ENCODE assay signal across 11 mouse cellular contexts in the genomic region with DNA sequence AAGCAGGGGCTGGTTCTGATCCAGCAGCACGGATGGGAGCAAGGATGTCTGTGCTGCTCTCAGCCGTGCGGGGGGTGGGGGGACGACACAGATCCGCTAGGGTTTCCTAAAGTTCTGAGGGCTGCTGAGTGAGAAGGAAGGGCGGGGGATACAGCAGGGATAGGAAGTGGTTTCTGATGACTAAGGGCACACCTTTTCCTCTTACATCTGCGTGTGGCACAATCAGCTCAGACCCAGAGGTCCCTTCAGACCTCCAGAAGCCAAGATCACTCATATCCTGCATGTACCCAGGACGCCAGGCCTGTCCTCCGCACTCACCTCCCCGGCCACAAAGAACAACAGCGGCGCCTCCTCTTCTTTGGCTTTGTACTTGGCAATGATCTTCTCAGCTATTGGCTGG. TPM values are rescaled to one million over a fixed set of nuclear protein-coding genes. Genes with fewer than 3 reads are reported as not detected.
DNase-seq lines count a peak whose midpoint lies in the region; ATAC-seq and TF ChIP-seq lines count a peak whose summit lies in the region.
"Had no signal": no experiment of that assay in that cellular context is flagged by ENCODE, and none has a peak within 500 bp of the region (broad histone marks: within the 10 kb centered on the region; RNA-seq: fewer than 3 reads in every experiment).

No protein-coding gene starts in this region.

- no peak overlapping the region for H3K9ac ChIP-seq in liver, postnatal 0 days (replicated peaks)
- H3K9ac ChIP-seq in midbrain, embryonic 14.5 days (replicated peaks; ENCODE audit: low read length): peak overlapping the region; percentile 30; the same call in 1 of the 2 replicates
- no peak overlapping the region for H3K9ac ChIP-seq in stomach, postnatal 0 days (ENCODE audit: low read length)
- H3K9ac ChIP-seq: limb, embryonic 13.5 days had no signal

- 29% methylated on average over 12 of the region's 12 CpGs for WGBS in liver, postnatal 0 days (ENCODE audit: insufficient replicate concordance)
- 67% methylated on average over 12 of the region's 12 CpGs for WGBS in midbrain, embryonic 14.5 days
- WGBS in stomach, postnatal 0 days: 73% methylated on average over 12 of the region's 12 CpGs

- peak overlapping the region; percentile 67 for H3K27ac ChIP-seq in liver, postnatal 0 days (ENCODE audit: low read depth)
- peak overlapping the region; percentile 62; the same call in 1 of the 2 replicates for H3K27ac ChIP-seq in midbrain, embryonic 14.5 days (replicated peaks; ENCODE audit: low read depth, low read length)
- no peak overlapping the region for H3K27ac ChIP-seq in stomach, postnatal 0 days (replicated peaks)
- H3K27ac ChIP-seq: limb, embryonic 13.5 days had no signal

- peak overlapping the region; percentile 32; the same call in 1 of the 2 replicates for H3K4me2 ChIP-seq in liver, postnatal 0 days (ENCODE audit: low read depth, low read length)
- H3K4me2 ChIP-seq in midbrain, embryonic 14.5 days (ENCODE audit: low read length): no peak overlapping the region
- H3K4me2 ChIP-seq in stomach, postnatal 0 days (replicated peaks; ENCODE audit: low read depth): no peak overlapping the region
- H3K4me2 ChIP-seq: limb, embryonic 13.5 days had no signal

- no peaks in the 10 kb centered on the region for H3K36me3 ChIP-seq in liver, postnatal 0 days (replicated peaks; ENCODE audit: insufficient read depth, low read length)
- H3K36me3 ChIP-seq in midbrain, embryonic 14.5 days (ENCODE audit: control insufficient read depth, insufficient read depth, low read length): no peaks in the 10 kb centered on the region
- peaks cover 10% of the 10 kb centered on the region for H3K36me3 ChIP-seq in stomach, postnatal 0 days (ENCODE audit: control insufficient read depth, insufficient read depth, low read length)

- H3K4me1 ChIP-seq in liver, postnatal 0 days (ENCODE audit: insufficient read depth): no peaks in the 10 kb centered on the region
- peaks cover 35% of the 10 kb centered on the region for H3K4me1 ChIP-seq in midbrain, embryonic 14.5 days (ENCODE audit: control insufficient read depth, insufficient read depth, low read length)
- no peaks in the 10 kb centered on the region for H3K4me1 ChIP-seq in stomach, postnatal 0 days (replicated peaks; ENCODE audit: control insufficient read depth, insufficient read depth)

- DNase-seq in heart, adult 11 months: peak; percentile 93
- DNase-seq in heart, postnatal 25 days (ENCODE audit: low spot score): no peak
- DNase-seq in liver, postnatal 0 days: peak; percentile 29
- no peak for DNase-seq in liver
- peak; percentile 9 for DNase-seq in midbrain, embryonic 14.5 days
- no peak for DNase-seq in testis, postnatal 14 days (ENCODE audit: low spot score)
- DNase-seq in stomach, postnatal 0 days (ENCODE audit: low spot score): no peak
- DNase-seq: cerebellum, adult 9-11 months; thymus, adult 2 months had no signal

- peak; percentile 31; the same call in 1 of the 2 replicates for ATAC-seq in liver, postnatal 0 days
- peak; percentile 79 for ATAC-seq in common myeloid progenitor, adult 5-6 weeks (replicated peaks; ENCODE audit: low read depth, poor library complexity, severe bottlenecking)
- no peak for ATAC-seq in midbrain, embryonic 14.5 days (ENCODE audit: low FRiP score, low TSS enrichment)
- no peak for ATAC-seq in stomach, postnatal 0 days (ENCODE audit: low FRiP score, low TSS enrichment)

- H3K9me3 ChIP-seq in liver, postnatal 0 days (ENCODE audit: low read length): no peaks in the 10 kb centered on the region
- no peaks in the 10 kb centered on the region for H3K9me3 ChIP-seq in midbrain, embryonic 14.5 days (ENCODE audit: control insufficient read depth, low read length)
- no peaks in the 10 kb centered on the region for H3K9me3 ChIP-seq in stomach, postnatal 0 days (ENCODE audit: control insufficient read depth, low read length)
- H3K9me3 ChIP-seq: limb, embryonic 13.5 days had no signal

- TF ChIP-seq CTCF in liver, postnatal 0 days (IDR thresholded peaks at IDR 0.05; ENCODE audit: low read depth): no peak
- no peak for TF ChIP-seq CTCF in stomach, postnatal 0 days (IDR thresholded peaks at IDR 0.05; ENCODE audit: low read depth)

- no peaks in the 10 kb centered on the region for H3K27me3 ChIP-seq in liver, postnatal 0 days (ENCODE audit: insufficient read depth, low read length)
- no peaks in the 10 kb centered on the region for H3K27me3 ChIP-seq in midbrain, embryonic 14.5 days (ENCODE audit: control insufficient read depth, insufficient read depth, low read length)
- H3K27me3 ChIP-seq in stomach, postnatal 0 days (ENCODE audit: control insufficient read depth, insufficient read depth, low read length): no peaks in the 10 kb centered on the region
- H3K27me3 ChIP-seq: limb, embryonic 13.5 days had no signal

- TF ChIP-seq EP300 in liver, postnatal 0 days (IDR thresholded peaks at IDR 0.05; ENCODE audit: low read depth): no peak
- no peak for TF ChIP-seq EP300 in stomach, postnatal 0 days (optimal IDR thresholded peaks at IDR 0.05)

- no peak overlapping the region for H3K4me3 ChIP-seq in liver, postnatal 0 days (ENCODE audit: low read depth, low read length)
- H3K4me3 ChIP-seq in midbrain, embryonic 14.5 days (replicated peaks; ENCODE audit: low read depth, low read length): no peak overlapping the region
- H3K4me3 ChIP-seq in stomach, postnatal 0 days (ENCODE audit: low read depth, low read length): no peak overlapping the region
- H3K4me3 ChIP-seq: limb, embryonic 13.5 days had no signal

- intact Hi-C loops in heart, postnatal 25 days (cut with DNase I): loop anchor here (5.0 kb wide), 1 partner anchor 61 kb away; no protein-coding TSS in a partner anchor

RNA-seq across cellular contexts. Expression of a gene that starts 17.7 kb away (rescaled TPM):
- 10 to 100 TPM; 34.8 to 41.1 TPM for total RNA-seq in heart, postnatal 25 days (2021)
- polyA plus RNA-seq in liver, postnatal 0 days (2015; fragmentation: Nextera tagmentation; extraction: Ambion mirVana): 41.8 and 43.6 TPM in 2 replicates
- 216 and 244 TPM in 2 replicates for total RNA-seq in common myeloid progenitor, adult 5-6 weeks (2017)
- polyA plus RNA-seq in midbrain, embryonic 14.5 days (2014; fragmentation: Nextera tagmentation; extraction: Ambion mirVana): 114 and 141 TPM in 2 replicates
- polyA plus RNA-seq in stomach, postnatal 0 days (2015; fragmentation: Nextera tagmentation; extraction: Ambion mirVana): 92.9 and 99.9 TPM in 2 replicates

RNA-seq across cellular contexts. Expression of a gene that starts 17.7 kb away (rescaled TPM):
- 10 to 100 TPM; 23.1 to 25.0 TPM for total RNA-seq in heart, postnatal 25 days (2021)
- polyA plus RNA-seq in liver, postnatal 0 days (2015; fragmentation: Nextera tagmentation; extraction: Ambion mirVana): 13.9 and 14.8 TPM in 2 replicates
- 22.5 and 33.2 TPM in 2 replicates for total RNA-seq in common myeloid progenitor, adult 5-6 weeks (2017)
- 21.0 and 22.7 TPM in 2 replicates for polyA plus RNA-seq in midbrain, embryonic 14.5 days (2014; fragmentation: Nextera tagmentation; extraction: Ambion mirVana)
- polyA plus RNA-seq in stomach, postnatal 0 days (2015; fragmentation: Nextera tagmentation; extraction: Ambion mirVana): 13.4 and 14.7 TPM in 2 replicates

RNA-seq across cellular contexts. Expression of a gene that starts 43.8 kb away (rescaled TPM):
- total RNA-seq in heart, postnatal 25 days (2021): 1 to 10 TPM; 1.4 to 3.2 TPM
- 6.8 and 9.5 TPM in 2 replicates for polyA plus RNA-seq in liver, postnatal 0 days (2015; fragmentation: Nextera tagmentation; extraction: Ambion mirVana)
- total RNA-seq in common myeloid progenitor, adult 5-6 weeks (2017): 21.7 and 21.9 TPM in 2 replicates
- 13.4 and 20.0 TPM in 2 replicates for polyA plus RNA-seq in midbrain, embryonic 14.5 days (2014; fragmentation: Nextera tagmentation; extraction: Ambion mirVana)
- 18.5 and 21.9 TPM in 2 replicates for polyA plus RNA-seq in stomach, postnatal 0 days (2015; fragmentation: Nextera tagmentation; extraction: Ambion mirVana)

RNA-seq across cellular contexts. Expression of a gene that starts 43.8 kb away (rescaled TPM):
- not detected for total RNA-seq in heart, postnatal 25 days (2021)
- polyA plus RNA-seq in liver, postnatal 0 days (2015; fragmentation: Nextera tagmentation; extraction: Ambion mirVana): 0.73 and 0.86 TPM in 2 replicates
- not detected in 2 replicates for total RNA-seq in common myeloid progenitor, adult 5-6 weeks (2017)
- polyA plus RNA-seq in midbrain, embryonic 14.5 days (2014; fragmentation: Nextera tagmentation; extraction: Ambion mirVana): 1.1 TPM in 1 of 2 replicates, not detected in the other
- polyA plus RNA-seq in stomach, postnatal 0 days (2015; fragmentation: Nextera tagmentation; extraction: Ambion mirVana): 4.0 and 4.7 TPM in 2 replicates

Comparison
In these comparisons a context has a peak if more than half of its experiments do, and no peak if none do; other contexts are left out.
1. DNase-seq: peak in heart, adult 11 months (single experiment), liver, postnatal 0 days (single experiment) and midbrain, embryonic 14.5 days (single experiment); none in heart, postnatal 25 days (single experiment), liver (single experiment), testis, postnatal 14 days (single experiment) and stomach, postnatal 0 days (single experiment).
2. ATAC-seq: peak in liver, postnatal 0 days (single experiment) and common myeloid progenitor, adult 5-6 weeks (single experiment); none in midbrain, embryonic 14.5 days (single experiment) and stomach, postnatal 0 days (single experiment).